Mouse (Mus musculus) olfactory bulb, adult 2 months (tissue): Measurements from ENCODE around the gene Fam189a2.

Source experiments
- CTCF ChIP-seq: fragments of 200-500 bp; IDR thresholded peaks from 2 replicates; pipeline ENCODE4 v1.5.1; 2012; ENCODE audit warnings: low read depth, mild to moderate bottlenecking, low read length, moderate library complexity; ENCODE audit not compliant: insufficient read depth
- POLR2A ChIP-seq: fragments of 200-500 bp; IDR thresholded peaks from 2 replicates; pipeline ENCODE4 v1.6.1; 2012; ENCODE audit warnings: mild to moderate bottlenecking, low read depth, low read length, moderate library complexity; ENCODE audit not compliant: insufficient read depth

- TF ChIP-seq CTCF, result no peak
- no peak for TF ChIP-seq POLR2A
Observed at GRCm38 (mm10) chr19:23946026-23946685, 84.7 kb downstream of the Fam189a2 start.
